In genomic region chr5:12925466-12925865, GRCm38 (mm10) we compare ENCODE assay signal across 30 mouse cellular contexts.
"Had no signal": no experiment of that assay in that cellular context is flagged by ENCODE, and none has a peak within 500 bp of the region (broad histone marks: within the 10 kb centered on the region; RNA-seq: fewer than 3 reads in every experiment).

No protein-coding gene starts in this region.

- H3K4me3 ChIP-seq: heart, embryonic 12.5 days; heart, embryonic 13.5 days; heart, embryonic 15.5 days; hindbrain, embryonic 10.5 days; hindbrain, embryonic 12.5 days; hindbrain, embryonic 13.5 days; hindbrain, embryonic 15.5 days; intestine, embryonic 15.5 days; kidney, embryonic 15.5 days; layer of hippocampus, adult 2 months; left cerebral cortex, adult 2 months had no signal

- H3K4me1 ChIP-seq: heart, embryonic 12.5 days; heart, embryonic 13.5 days; heart, embryonic 15.5 days; hindbrain, embryonic 10.5 days; hindbrain, embryonic 12.5 days; hindbrain, embryonic 13.5 days; hindbrain, embryonic 15.5 days; intestine, embryonic 15.5 days; kidney, embryonic 15.5 days had no signal

- H3K27ac ChIP-seq: heart, embryonic 13.5 days; heart, embryonic 15.5 days; hindbrain, embryonic 10.5 days; hindbrain, embryonic 12.5 days; hindbrain, embryonic 13.5 days; hindbrain, embryonic 14.5 days; hindbrain, embryonic 15.5 days; hindbrain, postnatal 0 days; intestine, embryonic 15.5 days; kidney, embryonic 15.5 days; kidney, postnatal 0 days; layer of hippocampus, adult 2 months; left cerebral cortex, adult 2 months had no signal

- H3K27me3 ChIP-seq: heart, embryonic 12.5 days; heart, embryonic 13.5 days; heart, embryonic 15.5 days; hindbrain, embryonic 12.5 days; hindbrain, embryonic 13.5 days; hindbrain, embryonic 15.5 days; intestine, embryonic 15.5 days; kidney, embryonic 15.5 days had no signal

- DNase-seq: heart, postnatal 10 days; heart, postnatal 14 days; heart, postnatal 36 days; heart, postnatal 4 days; kidney, adult 11 months; kidney, adult 18-20 months; kidney, adult 2 months; kidney, adult 8-10 months; kidney, adult 9 months; kidney, postnatal 10 days; kidney, postnatal 14 days; kidney, postnatal 25 days; kidney, postnatal 36 days; kidney, postnatal 4 days; layer of hippocampus, adult 9-11 months; layer of hippocampus, postnatal 36 days had no signal

- H3K9ac ChIP-seq: heart, embryonic 12.5 days; heart, embryonic 13.5 days; heart, embryonic 15.5 days; hindbrain, embryonic 12.5 days; hindbrain, embryonic 13.5 days; hindbrain, embryonic 14.5 days; hindbrain, embryonic 15.5 days; intestine, embryonic 15.5 days; kidney, embryonic 15.5 days had no signal

- H3K36me3 ChIP-seq: heart, embryonic 12.5 days; heart, embryonic 13.5 days; heart, embryonic 15.5 days; hindbrain, embryonic 10.5 days; hindbrain, embryonic 12.5 days; hindbrain, embryonic 13.5 days; hindbrain, embryonic 15.5 days; intestine, embryonic 15.5 days; kidney, embryonic 15.5 days had no signal

- H3K9me3 ChIP-seq: heart, embryonic 12.5 days; heart, embryonic 13.5 days; heart, embryonic 15.5 days; hindbrain, embryonic 10.5 days; hindbrain, embryonic 12.5 days; hindbrain, embryonic 13.5 days; hindbrain, embryonic 15.5 days; intestine, embryonic 15.5 days; kidney, embryonic 15.5 days had no signal
